Mouse (Mus musculus): ENCODE measurements around the gene Olfr1512. TPM values are rescaled to one million over a fixed set of nuclear protein-coding genes. Genes with fewer than 3 reads are reported as not detected.

Olfr1512 gene
- polyA plus RNA-seq, 1 experiment from 2014 or later, result not detected

- WGBS, result 6% methylated on average over 4 of the region's 4 CpGs
- Histone ChIP-seq H3K9me3 (no peaks in the 10 kb centered on the region), H3K4me2 (replicated peaks) (peak overlapping the region; percentile 31), H3K27ac (replicated peaks) (peak overlapping the region; percentile 84), H3K4me1 (peaks cover 42% of the 10 kb centered on the region), H3K9ac (replicated peaks) (no peak overlapping the region), H3K4me3 (no peak overlapping the region), H3K27me3 (no peaks in the 10 kb centered on the region), H3K36me3 (no peaks in the 10 kb centered on the region)
- ATAC-seq (ENCODE audit: low FRiP score, low read depth), result no peak
These were observed 47.8 kb downstream of the Olfr1512 start for GRCm38 (mm10) chr14:52331069-52331750.

GRCm38 (mm10) chr14:52327910-52328812 is 50.8 kb downstream of the Olfr1512 start, which contains the start of gene Sall2:
Gene Sall2, minus strand, starts transcription at chr14:52328762.
- Histone ChIP-seq H3K9ac (replicated peaks) (peak within 1 kb of the TSS; percentile 80), H3K36me3 (no peaks in the 10 kb centered on the region), H3K4me3 (peak within 1 kb of the TSS; percentile 69), H3K9me3 (no peaks in the 10 kb centered on the region), H3K27ac (replicated peaks) (peak within 1 kb of the TSS; percentile 93), H3K4me1 (peaks cover 55% of the 10 kb centered on the region), H3K27me3 (no peaks in the 10 kb centered on the region), H3K4me2 (replicated peaks) (peak within 1 kb of the TSS; percentile 79)
- WGBS, result under 1% methylated on average over 26 of the region's 26 CpGs
- ATAC-seq (ENCODE audit: low FRiP score, low read depth), result peak; percentile 62

DNA sequence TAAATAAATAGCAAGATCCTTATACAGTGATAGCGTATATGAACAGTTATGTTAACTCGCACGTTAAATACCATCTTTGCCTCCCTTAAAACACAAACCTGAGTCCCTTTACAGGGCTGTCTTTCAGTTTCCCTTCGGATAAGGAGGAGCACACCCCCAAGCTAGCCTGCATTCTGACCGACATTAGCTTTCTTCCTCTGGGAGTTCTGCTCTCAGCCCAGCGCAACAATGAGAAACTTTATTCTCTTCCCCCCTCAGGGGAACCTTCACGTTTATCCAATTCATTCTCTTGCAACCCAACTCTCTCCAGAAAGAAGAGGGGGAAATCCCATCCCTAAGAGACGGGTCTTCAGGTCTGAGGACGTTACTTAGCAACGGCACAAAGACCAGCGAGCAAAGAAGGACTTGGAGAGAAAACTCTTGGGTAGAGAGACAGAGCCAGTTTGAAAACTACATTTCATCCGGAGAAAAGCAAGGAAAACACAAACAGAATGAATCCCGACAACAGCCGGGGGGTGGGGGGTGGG is 51.5 kb downstream of the Olfr1512 start:
- H3K36me3 ChIP-seq, result no peaks in the 10 kb centered on the region
- WGBS, result under 1% methylated on average over 14 of the region's 14 CpGs
- peak overlapping the region; percentile 69 for H3K4me3 ChIP-seq
- no peaks in the 10 kb centered on the region for H3K9me3 ChIP-seq
- H3K27me3 ChIP-seq, result no peaks in the 10 kb centered on the region
- peaks cover 53% of the 10 kb centered on the region for H3K4me1 ChIP-seq
- H3K9ac ChIP-seq (replicated peaks), result peak overlapping the region; percentile 80
- ATAC-seq (ENCODE audit: low FRiP score, low read depth), result peak; percentile 69
- H3K27ac ChIP-seq (replicated peaks), result peak overlapping the region; percentile 93
- peak overlapping the region; percentile 79 for H3K4me2 ChIP-seq (replicated peaks)

GRCm38 (mm10) chr14:52325890-52326289 is 53.1 kb downstream of the Olfr1512 start:
- peak overlapping the region; percentile 48 for H3K9ac ChIP-seq (replicated peaks)

More at GRCm38 (mm10) chr14:52325890-52326289, 53.1 kb downstream of the Olfr1512 start:
- peak overlapping the region; percentile 79 for H3K4me2 ChIP-seq (replicated peaks)
- peaks cover 38% of the 10 kb centered on the region for H3K4me1 ChIP-seq
- WGBS, result 4% methylated on average over 4 of the region's 4 CpGs
- H3K27ac ChIP-seq (replicated peaks), result peak overlapping the region; percentile 93
- 0 out of 2 replicates have a peak, but pooled peaks have one; percentile 16 for ATAC-seq (ENCODE audit: low FRiP score, low read depth)
- H3K9me3 ChIP-seq, result no peaks in the 10 kb centered on the region
- no peaks in the 10 kb centered on the region for H3K27me3 ChIP-seq
- H3K36me3 ChIP-seq, result no peaks in the 10 kb centered on the region
- peak overlapping the region; percentile 69 for H3K4me3 ChIP-seq

Other genes starting within 250 kb of the Olfr1512 start
- gene Supt16, start 181.8 kb downstream of the Olfr1512 start, polyA plus RNA-seq (2016; fragmentation: Nextera tagmentation; extraction: Ambion mirVana), result 75.2 and 82.9 TPM in 2 replicates
- 62.1 and 62.5 TPM in 2 replicates for gene Chd8, start 121.4 kb downstream of the Olfr1512 start, polyA plus RNA-seq (2016; fragmentation: Nextera tagmentation; extraction: Ambion mirVana)
- gene Tox4, start 100.0 kb downstream of the Olfr1512 start, polyA plus RNA-seq (2016; fragmentation: Nextera tagmentation; extraction: Ambion mirVana), result 53.0 and 54.2 TPM in 2 replicates
- 38.5 and 45.8 TPM in 2 replicates for gene Rab2b, start 99.6 kb downstream of the Olfr1512 start, polyA plus RNA-seq (2016; fragmentation: Nextera tagmentation; extraction: Ambion mirVana)
- 58.8 and 62.1 TPM in 2 replicates for gene Mettl3, start 74.0 kb downstream of the Olfr1512 start, polyA plus RNA-seq (2016; fragmentation: Nextera tagmentation; extraction: Ambion mirVana)
- 70.3 and 77.6 TPM in 2 replicates for gene Sall2, start 50.4 kb downstream of the Olfr1512 start, polyA plus RNA-seq (2016; fragmentation: Nextera tagmentation; extraction: Ambion mirVana)
- gene Olfr1513, start 22.8 kb downstream of the Olfr1512 start, polyA plus RNA-seq (2016; fragmentation: Nextera tagmentation; extraction: Ambion mirVana), result not detected in 2 replicates
- gene Olfr1511, start 18.2 kb upstream of the Olfr1512 start, polyA plus RNA-seq (2016; fragmentation: Nextera tagmentation; extraction: Ambion mirVana), result 0.15 TPM in 1 of 2 replicates, not detected in the other
- gene Olfr1510, start 35.2 kb upstream of the Olfr1512 start, polyA plus RNA-seq (2016; fragmentation: Nextera tagmentation; extraction: Ambion mirVana), result not detected in 2 replicates
- gene Olfr1509, start 63.8 kb upstream of the Olfr1512 start, polyA plus RNA-seq (2016; fragmentation: Nextera tagmentation; extraction: Ambion mirVana), result not detected in 2 replicates
- not detected in 2 replicates for gene Olfr1508, start 88.3 kb upstream of the Olfr1512 start, polyA plus RNA-seq (2016; fragmentation: Nextera tagmentation; extraction: Ambion mirVana)
- not detected in 2 replicates for gene Olfr1507, start 116.6 kb upstream of the Olfr1512 start, polyA plus RNA-seq (2016; fragmentation: Nextera tagmentation; extraction: Ambion mirVana)